Mouse (Mus musculus) layer of hippocampus, adult 8-10 months (tissue): ENCODE measurements around the gene Bbx. TPM values are rescaled to one million over a fixed set of nuclear protein-coding genes. Genes with fewer than 3 reads are reported as not detected.

Experiments used
- DNase-seq, 2 experiments: peaks; one replicate each; pipeline ENCODE4 v3.0.0; 2022; ENCODE audit warnings: low spot score in 2 of 2
- total RNA-seq, 4 experiments: library from RNA; stranded (reverse); gene quantifications; 2 replicates each; pipeline ENCODE4 v1.2.4; 2022

Gene Bbx
- total RNA-seq, 4 experiments from 2014 or later = 25.6 to 31.1 (median 27.8) TPM

DNA sequence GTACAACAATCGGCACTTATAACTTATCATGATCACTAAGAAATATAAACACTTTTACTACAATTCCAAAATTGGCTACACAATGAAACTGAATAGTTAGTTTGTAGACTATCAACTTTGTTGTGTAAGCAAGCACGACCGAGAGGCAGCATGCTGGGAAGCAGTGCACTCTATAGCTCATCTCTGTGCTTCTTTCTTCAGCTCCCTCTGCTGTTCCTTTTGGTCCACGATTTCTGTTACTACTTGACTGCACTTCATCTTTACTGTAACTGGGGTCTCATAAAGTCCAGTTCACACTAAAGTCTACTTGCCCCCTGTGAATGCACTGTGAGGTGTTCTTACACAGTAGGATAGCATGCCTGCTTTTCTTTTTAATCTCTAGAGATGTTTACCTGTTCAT lies 189.7 kb downstream of the Bbx start:
- DNase-seq = no peak

DNA sequence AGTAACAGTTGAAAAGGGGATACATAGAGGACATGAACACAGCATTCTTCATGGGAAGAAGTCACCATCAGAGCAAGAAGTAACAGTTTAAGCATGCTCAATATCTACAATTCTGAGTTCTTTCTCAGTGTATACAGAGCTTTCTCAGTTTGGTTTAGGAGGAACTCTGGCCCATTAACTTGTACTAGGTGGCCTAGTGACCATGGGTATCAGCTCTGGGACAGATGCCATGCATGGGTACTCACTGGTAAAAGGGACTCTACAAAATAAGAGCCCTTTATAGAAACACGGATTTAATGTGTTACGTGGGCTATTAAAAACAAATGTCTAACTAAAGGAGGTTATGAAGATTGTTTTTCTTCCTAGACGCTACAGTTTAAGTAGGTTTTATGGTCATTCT lies 190.6 kb downstream of the Bbx start:
- no peak for DNase-seq

DNA sequence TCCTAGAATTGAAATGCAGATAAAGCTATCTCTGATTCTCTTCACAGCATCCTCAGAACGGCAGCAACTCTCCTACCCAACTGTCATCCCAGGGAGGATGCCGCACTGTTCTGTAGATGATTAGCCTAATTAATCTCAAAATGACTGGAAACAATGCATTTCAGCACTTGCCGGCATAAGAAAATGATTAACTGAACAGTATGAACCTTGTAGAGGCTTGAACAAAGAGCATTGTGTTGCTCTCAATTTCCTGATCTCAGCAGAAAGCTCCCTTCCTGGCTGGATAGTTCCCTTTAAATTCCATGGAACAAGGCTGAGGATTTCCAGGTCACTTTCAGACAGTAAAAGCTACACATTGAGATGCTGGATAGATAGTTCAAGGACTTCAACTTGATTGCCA lies 197.0 kb downstream of the Bbx start:
- no peak for DNase-seq

DNA sequence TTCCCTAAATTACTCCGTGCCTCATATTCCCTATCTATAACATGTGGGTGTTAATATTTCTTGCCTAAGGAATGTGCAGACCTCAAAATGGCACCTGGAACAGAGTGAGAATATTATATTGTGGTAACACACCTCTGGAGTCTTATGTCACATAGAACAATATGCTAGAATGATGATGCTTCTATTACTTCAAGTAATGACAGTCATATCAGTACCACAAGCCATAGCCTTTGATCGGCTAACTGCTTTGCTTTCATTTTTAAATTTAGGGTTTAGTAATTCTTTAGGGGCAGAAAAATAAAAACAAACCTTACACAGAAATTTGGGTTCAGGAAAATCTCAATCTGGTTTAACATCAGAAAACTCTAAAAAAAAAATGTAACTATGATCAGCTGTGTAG lies 201.6 kb downstream of the Bbx start:
- no peak for DNase-seq

DNA sequence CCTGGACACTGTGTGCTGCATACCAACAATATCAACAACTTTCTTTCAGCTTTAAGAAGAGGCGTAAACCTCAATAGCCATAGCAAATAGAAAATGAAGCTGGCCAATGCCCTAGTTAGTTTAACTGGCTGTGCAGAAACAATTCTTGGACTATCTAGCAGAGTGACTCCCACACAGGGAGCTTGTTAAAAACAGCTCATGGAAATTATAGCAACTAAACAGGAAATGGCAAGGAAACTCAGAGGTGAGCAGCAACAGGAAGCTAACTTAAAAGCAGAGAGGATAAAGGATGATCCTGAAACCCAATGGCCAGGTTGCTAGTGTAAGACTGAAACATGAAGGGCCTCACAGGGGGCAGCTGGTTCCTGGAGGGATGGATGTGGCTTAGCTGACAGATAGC lies 203.4 kb downstream of the Bbx start:
- no peak for DNase-seq

DNA sequence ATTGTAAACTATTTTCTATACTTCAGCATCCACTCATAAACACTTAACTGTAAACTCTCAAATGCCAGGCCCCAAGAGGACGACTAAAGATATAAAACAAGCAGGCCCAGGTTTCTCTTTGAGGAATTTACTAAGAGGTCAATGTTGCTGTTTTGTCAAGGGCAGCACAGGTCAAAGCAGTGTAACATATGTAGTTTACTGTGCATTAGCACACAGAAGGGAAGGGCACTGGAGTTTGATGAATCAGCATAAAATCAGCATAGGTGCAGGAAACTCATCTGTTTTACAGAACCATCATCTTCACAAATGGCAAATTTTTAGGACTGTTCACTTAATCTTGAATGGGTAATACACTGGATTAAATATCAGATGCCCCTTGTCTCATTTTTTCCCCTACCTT lies 205.9 kb downstream of the Bbx start:
- no peak for DNase-seq

DNA sequence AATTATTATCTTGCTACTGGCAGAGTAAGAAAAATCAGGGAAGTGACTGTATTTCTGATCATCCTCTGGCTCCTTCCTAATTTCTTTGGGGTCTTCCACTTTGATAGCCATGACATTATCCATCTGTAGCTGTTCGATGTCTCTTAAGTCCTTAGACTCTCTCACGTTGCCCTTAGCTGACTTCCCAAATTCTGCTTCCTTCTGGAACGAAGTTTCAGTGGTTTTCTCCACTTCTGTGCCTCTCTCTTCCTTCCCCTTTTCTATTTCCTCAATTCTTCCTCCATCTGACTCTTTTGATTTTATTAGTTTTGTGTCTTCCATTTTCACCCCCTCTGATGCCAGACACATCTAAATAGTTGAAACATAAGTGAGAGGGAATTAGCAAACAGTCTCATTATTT lies 207.2 kb downstream of the Bbx start:
- no peak for DNase-seq

DNA sequence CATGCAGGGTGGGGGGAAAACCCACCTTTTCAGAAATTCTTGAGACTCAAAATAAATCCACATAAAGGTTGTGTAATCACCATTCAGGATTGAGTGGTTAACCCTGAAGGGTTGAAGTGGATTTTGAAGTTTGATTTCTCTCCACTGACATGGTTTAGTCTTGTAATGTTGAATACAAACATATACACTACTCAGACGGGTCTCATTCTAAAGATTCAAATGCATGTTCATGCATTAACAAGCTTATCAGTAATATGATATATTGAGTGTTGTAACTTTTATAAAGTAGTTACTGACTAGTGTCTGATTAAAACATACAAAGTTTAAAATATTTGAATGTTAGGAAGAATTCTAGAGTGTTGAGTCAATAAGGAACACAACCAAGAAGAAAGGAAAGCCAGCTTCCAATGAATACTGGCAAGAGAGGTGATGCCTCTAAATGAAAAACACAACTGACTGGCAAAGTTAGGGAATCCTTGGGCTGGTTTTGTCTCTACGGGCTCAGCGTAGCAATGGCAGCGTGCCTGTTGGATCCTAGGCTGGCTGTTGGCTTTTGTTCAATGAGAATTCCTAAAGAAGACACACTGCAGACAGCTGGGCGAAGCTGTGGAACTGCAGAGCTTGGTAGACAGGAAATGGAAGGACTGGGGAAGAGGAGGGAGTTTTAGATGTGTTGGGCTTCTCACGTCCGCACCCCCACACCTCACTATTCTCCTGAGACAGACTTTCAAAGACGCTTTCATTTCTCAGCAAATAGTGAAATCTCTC lies 211.3 kb downstream of the Bbx start:
- peak in 1 of 2 experiments; percentile 34 for DNase-seq

DNA sequence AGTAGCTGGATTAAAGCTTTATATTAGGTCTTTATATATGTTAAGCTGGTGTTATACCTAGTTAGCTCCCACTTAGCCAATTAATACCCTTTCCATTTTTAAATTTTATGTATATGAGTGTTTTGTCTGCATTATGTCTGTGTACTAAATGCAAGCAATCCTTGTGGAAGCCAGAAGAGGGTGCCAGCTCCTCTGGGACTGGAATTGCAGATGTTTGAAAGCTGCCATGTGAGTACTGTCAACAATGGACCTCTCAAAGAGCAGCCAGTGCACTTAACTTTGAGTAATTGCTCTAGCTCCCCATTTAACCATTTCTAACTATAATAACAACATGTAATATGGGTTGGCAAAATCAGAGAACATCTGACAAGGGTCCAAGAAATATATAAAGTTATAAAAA lies 215.1 kb downstream of the Bbx start:
- DNase-seq = no peak

DNA sequence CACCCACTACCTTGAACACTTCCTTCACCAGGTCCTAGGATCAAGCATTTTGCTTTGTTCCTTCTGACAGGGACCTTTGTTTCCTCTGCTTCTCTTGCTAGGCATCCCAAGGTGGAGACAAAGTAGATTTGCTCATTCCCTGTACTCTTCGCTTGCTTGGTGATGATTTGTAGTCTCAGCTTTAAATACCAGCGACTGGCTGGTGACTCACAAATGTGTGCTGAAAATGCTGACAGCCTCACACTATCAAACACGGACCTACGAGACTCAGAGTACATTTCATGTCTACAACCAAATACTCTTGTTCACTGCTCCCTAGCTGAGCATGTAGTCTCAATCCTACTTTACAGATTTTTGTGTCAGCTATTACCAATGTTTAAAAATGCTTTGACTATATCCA lies 220.5 kb downstream of the Bbx start:
- DNase-seq = no peak

DNA sequence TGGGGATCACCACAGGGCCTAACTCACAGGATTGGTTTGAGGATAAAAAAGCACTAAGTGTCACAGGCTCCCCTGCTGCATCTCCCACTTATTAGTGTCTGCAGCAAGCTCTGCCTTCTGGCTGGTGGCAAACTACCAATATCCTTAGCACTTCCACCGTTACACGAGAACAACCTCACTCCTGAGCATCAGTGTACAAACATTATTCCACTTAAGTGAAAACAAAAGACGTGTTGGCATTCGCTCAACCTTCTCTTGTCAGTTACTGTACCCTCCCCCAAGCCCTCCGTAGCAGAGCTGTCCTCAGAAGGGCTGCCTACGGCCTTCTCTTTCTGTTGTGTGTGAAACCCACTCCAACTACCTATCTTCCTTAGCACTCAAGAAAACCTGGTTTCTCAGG lies 221.0 kb downstream of the Bbx start:
- DNase-seq = no peak

DNA sequence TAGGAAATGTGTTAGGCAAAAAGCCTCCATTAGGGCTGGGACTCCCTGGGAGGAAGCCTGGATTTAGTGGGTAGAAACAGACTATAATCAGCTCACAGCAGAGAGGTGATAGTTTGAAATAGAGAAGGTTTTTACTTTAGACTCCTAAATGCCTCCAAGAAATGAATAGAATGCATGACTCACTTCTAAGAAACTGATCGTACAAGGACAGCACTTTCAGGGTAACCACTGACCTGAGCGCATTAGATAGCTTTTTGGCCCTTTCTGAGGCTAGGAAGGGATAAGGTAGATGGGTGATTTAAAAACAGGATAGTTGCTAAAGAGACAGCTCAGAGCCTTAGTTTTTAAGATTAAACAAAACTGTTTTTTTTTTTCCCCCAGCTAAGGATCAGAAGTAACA lies 221.4 kb downstream of the Bbx start:
- DNase-seq = no peak

DNA sequence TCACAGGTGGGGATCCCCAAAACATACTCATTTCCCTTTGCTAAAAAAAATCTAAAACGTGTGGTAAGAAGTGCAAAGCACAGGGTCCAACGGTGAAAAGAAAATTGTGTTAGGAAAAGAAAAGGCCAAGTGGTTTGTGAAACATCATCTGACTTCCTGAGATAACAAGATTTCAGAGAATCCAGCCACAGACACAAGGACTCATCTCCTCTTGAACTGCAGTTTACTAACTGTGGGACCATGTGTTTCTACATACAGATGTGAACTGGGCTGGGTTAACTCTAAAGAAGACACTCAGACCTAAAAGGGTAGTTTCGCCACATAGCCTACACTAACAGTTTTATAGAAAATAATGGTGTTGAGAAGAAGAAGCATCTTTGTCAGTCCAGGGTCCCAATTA lies 227.2 kb downstream of the Bbx start:
- DNase-seq = no peak

DNA sequence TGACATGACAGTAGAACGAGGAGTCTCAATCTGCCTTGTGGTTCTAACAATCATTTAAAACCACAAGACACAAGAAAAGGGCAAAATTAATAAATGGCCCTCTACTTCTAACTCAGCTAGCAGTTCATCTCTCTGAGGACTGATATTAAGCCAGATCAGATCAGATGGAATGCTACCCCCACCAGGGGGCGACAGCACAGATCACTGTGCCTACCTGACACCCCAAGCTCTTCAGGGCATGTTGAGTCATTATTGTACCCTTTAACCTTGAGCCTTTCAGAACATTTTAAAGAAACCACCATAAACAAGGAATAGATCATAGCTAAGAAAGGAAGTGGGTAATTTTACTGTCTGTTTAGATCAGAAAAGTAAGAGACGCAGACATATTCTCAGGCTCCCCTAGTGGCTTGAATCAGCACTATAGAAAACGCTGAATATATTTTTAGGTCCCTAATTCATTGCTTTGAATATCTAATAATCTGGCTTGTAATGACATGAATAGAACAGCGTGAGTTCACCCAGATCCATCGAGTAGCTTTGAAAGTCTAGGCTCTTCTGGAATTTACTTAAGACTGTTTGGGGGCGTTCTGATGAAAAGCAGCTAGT lies 230.5 kb downstream of the Bbx start:
- no peak for DNase-seq

DNA sequence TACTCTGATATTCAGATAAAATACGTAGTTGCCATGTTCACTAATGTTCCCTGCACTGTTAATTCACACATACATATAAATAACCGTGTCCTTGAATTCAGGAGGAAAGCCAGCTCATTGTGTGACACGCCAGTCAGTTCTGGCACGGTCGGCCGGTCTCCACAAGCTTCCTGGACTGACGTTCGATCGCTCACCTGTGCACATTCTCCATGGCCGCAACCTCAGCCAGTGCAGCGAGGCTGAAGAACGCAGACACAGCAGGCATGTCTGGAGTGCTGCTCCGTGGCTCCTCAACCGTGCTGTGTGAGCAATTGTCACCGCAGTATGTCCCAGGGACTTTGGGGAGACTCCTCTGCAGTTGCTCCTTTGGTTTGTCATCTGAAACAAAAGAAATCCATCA lies 232.0 kb downstream of the Bbx start:
- no peak for DNase-seq

DNA sequence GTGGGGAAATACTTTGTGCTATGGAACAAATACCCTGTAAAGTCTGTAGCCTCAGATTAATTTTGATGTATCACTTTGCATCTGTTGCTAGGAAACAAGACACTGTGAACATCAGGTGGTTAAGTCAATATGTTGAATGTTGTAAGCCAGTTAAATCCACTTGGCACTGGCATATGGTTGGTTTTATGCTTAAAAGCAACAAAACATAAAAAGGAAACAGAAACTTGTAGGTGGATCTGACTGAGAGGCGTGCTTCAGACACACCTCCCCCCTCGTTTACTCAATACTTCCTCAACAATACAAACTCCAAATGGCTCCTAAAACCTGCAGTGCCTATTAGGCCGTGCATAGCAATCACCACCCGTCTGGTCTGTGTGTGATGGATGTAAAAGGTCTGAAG lies 236.1 kb downstream of the Bbx start:
- DNase-seq = peak in 1 of 2 experiments; percentile 25

DNA sequence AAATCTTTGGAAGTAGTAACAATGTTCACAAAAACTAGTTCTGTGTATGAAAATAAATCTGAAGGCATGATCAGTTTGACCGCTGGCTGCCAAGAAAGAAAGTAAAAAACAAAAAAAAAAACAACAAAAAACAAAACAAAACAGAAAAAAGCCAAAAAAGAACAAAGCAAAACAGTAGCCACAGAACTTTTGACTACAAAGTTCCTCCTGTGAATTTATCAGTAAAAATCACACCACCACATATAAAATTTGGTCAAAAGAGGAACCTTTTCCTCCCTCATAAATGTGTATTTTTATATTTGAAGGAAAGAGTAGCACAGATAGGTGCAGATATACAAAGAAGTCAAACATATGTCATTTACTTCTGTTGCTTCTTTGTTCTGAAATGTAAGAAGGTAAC lies 239.6 kb downstream of the Bbx start:
- DNase-seq = no peak

DNA sequence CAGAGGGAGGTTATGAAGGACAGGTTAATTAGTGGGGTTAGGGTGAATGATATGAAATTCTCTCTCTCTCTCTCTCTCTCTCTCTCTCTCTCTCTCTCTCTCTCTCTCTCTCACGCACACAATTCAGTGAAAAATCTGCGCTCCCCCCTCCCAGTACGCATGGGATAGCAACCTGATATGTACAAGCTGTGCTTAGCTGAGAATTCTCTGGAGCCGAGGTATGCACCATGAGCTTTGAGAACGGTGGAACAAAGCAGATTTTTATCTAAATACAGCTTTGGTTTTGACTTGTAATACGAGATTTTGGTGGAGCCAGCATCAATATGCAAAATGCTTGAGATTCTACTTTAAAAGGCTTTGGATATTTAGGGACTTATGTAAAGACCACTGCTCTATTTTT lies 243.1 kb downstream of the Bbx start:
- DNase-seq = no peak

DNA sequence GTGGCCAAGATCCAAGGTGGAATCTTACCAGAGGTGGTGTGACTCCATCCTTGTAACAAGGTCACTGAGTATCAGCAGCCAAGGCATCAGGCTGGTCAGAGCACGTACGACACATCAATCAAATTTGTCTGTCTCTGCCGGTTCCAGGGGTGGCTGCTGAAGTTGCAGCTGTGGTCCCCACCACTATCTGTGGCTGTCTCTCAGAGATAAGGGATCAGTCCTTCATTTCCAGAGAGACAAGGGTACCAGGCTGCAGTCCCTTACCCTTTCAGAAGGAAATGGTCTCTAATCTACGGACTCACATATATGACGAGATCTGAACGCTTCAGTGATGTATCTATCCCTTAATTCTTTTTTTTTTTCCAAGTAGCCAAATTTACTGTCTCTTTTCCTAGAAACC lies 245.6 kb downstream of the Bbx start:
- DNase-seq = no peak

DNA sequence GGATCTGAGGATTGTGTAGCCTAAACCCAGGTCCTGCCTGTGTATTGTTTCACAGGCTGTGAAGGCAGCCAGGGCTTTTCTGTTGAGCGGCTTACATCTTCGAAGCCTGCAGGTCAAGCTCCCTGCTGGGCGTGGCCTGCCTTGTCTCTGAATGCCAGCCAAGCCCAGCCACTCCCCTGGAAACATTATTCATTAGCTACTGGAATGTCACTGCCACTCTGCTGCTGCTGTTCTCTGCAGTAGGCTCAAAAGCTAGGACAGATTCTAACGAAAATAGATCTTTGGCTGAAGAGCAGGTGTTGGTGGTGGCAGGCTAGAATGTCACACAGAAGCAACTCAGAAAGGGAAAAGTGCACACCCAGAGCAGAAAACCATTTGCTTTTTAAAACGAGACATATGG lies 247.1 kb downstream of the Bbx start:
- peak in 1 of 2 experiments; percentile 8 for DNase-seq

DNA sequence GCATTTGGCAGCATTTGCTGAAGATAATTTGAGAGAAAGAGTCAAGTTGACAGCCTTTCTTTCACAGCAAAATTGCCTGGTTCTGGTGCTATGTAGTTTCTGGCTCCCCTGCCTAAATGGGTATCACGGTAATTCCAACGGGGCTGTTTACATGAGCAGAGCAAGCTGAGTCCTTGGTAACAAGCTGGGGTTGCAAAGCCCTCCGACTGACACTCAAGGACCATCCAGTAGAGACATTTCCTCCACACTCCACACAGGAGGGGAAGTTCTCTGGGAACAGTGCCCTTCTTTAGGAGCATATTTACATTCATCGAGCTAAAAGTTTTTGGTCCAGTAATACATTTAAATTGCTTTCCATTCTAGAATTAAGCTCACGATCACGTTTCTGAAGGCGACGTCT lies 249.2 kb downstream of the Bbx start:
- DNase-seq = no peak

DNA sequence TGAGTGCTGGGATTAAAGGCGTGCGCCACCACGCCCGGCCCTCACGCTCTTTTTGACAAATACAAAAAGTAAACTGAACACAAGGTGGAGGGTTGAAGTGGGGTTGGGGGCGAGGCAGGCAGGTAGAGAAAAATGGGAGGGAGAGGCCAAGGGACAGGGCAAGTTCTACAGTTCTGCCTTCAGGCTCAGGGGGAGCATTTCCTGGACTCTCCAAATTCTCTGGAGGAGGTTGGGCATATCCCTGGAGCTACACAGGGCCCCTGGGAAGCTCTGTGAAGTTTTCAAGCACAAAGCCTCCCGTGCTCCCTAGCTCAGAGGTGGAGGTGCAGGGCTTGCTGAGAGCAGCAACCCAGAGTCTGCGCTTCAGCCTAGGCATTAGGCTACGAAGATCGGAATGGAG lies 249.6 kb downstream of the Bbx start:
- DNase-seq = no peak

DNA sequence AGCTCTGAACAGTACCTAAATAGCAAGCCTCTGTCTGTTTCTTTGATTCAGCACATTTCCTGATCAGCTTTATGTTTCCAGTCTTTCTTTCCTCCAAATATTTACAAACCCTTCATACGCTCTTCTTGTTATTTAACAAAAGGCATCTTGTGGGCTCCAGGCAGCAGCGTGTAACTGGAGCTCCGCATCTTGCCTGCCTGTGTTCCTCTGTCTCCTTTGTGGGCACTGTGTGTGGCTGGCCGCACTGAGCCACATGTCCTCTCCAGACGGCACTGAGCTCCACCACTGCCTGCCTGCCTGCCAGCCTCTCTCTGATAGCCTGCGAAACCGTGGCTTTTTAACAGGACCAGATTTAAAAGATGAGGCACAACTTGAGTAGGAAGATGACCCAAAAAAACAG lies 259.4 kb downstream of the Bbx start:
- DNase-seq = no peak

DNA sequence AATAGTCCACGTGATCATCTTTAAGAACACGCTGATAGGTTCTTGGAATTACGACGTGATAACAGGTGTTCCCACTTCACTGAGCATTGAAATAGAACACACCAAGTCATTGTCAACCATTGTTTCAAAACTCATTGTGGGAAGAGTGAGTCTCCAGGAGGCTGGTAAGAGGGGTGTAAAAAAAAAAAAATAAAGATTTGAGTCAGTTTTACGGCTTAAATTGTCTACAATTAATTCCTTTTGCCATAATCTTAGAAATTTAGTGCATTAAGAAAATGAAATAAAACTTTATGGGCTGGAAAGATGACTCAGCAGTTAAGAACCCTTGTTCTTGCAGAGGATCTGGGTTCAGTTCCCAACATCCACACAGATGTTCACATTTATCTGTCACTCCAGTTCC lies 261.4 kb downstream of the Bbx start:
- no peak for DNase-seq
